Mouse (Mus musculus) forebrain, embryonic 13.5 days (tissue): ENCODE measurements around the gene Slc29a1. TPM values are rescaled to one million over a fixed set of nuclear protein-coding genes. Genes with fewer than 3 reads are reported as not detected.

Experiments
- ATAC-seq: fragments of 200-750 bp; cut with Nextera tagmentation; 2 replicates; pipeline ENCODE4 v1.8.0; 2017
- H3K27ac ChIP-seq: fragments of 300-500 bp; sonication (generic); 2 replicates; pipeline ENCODE4 v1.5.1; 2015; ENCODE audit warnings: inconsistent platforms, mild to moderate bottlenecking, moderate library complexity
- H3K27me3 ChIP-seq: fragments of 300-500 bp; sonication (generic); 2 replicates; pipeline ENCODE4 v1.6.1; 2015; ENCODE audit warnings: mild to moderate bottlenecking, inconsistent platforms
- H3K36me3 ChIP-seq: fragments of 300-500 bp; sonication (generic); 2 replicates; pipeline ENCODE4 v1.6.1; 2015; ENCODE audit warnings: mild to moderate bottlenecking, inconsistent platforms; ENCODE audit not compliant: poor library complexity, severe bottlenecking
- H3K4me1 ChIP-seq: fragments of 300-500 bp; sonication (generic); 2 replicates; pipeline ENCODE4 v1.6.1; 2015; ENCODE audit warnings: inconsistent platforms
- H3K4me2 ChIP-seq: fragments of 300-500 bp; sonication (generic); 2 replicates; pipeline ENCODE4 v1.6.1; 2015; ENCODE audit warnings: inconsistent platforms, mild to moderate bottlenecking, moderate library complexity
- H3K4me3 ChIP-seq: fragments of 300-500 bp; sonication (generic); 2 replicates; pipeline ENCODE4 v1.5.1; 2015; ENCODE audit warnings: mild to moderate bottlenecking, inconsistent platforms
- H3K9ac ChIP-seq: fragments of 300-500 bp; sonication (generic); 2 replicates; pipeline ENCODE4 v1.6.1; 2015; ENCODE audit warnings: mild to moderate bottlenecking, inconsistent platforms
- H3K9me3 ChIP-seq: fragments of 300-500 bp; sonication (generic); replicated peaks from 2 replicates; pipeline ENCODE4 v1.6.1; 2016; ENCODE audit warnings: inconsistent platforms
- WGBS: fragments of 180-500 bp; shearing (Covaris S2); methylation state at CpG from one replicate; pipeline ENCODE4 v1.1.7; 2015; 5-methylcytosine and 5-hydroxymethylcytosine counted together
- polyA plus RNA-seq: library from polyadenylated mRNA; unstranded; fragments of >200 nt; fragmentation: Nextera tagmentation; extraction: Ambion mirVana; gene quantifications from 2 replicates; pipeline ENCODE4 v1.2.1, GENCODE M21; 2015

Gene Slc29a1
- polyA plus RNA-seq, 1 experiment from 2014 or later, result 47.2 TPM

- H3K4me2 ChIP-seq, result no peak overlapping the region
- WGBS, result 79% methylated on average over 2 of the region's 2 CpGs
- H3K4me1 ChIP-seq, result peaks cover 39% of the 10 kb centered on the region
- H3K27ac ChIP-seq, result no peak overlapping the region
- ATAC-seq, result no peak
- H3K27me3 ChIP-seq, result peaks cover 65% of the 10 kb centered on the region
- peaks cover 27% of the 10 kb centered on the region for H3K36me3 ChIP-seq
- no peak overlapping the region for H3K9ac ChIP-seq
- H3K9me3 ChIP-seq, result no peaks in the 10 kb centered on the region
- H3K4me3 ChIP-seq, result no peak overlapping the region
These were observed 56.7 kb downstream of the Slc29a1 start for GRCm38 (mm10) chr17:45542705-45543104.

GRCm38 (mm10) chr17:45542129-45542528, 57.3 kb downstream of the Slc29a1 start:
- ATAC-seq, result no peak
- no peak overlapping the region for H3K4me2 ChIP-seq
- peaks cover 34% of the 10 kb centered on the region for H3K4me1 ChIP-seq
- no peak overlapping the region for H3K27ac ChIP-seq
- peaks cover 27% of the 10 kb centered on the region for H3K36me3 ChIP-seq
- H3K9me3 ChIP-seq, result no peaks in the 10 kb centered on the region
- 35% methylated on average over 6 of the region's 6 CpGs for WGBS
- H3K4me3 ChIP-seq, result no peak overlapping the region
- peaks cover 60% of the 10 kb centered on the region for H3K27me3 ChIP-seq
- H3K9ac ChIP-seq, result no peak overlapping the region

- Histone ChIP-seq H3K27me3 (peaks cover 59% of the 10 kb centered on the region), H3K4me3 (no peak overlapping the region), H3K36me3 (peaks cover 4% of the 10 kb centered on the region), H3K9me3 (no peaks in the 10 kb centered on the region), H3K4me1 (peaks cover 20% of the 10 kb centered on the region), H3K9ac (no peak overlapping the region), H3K27ac (no peak overlapping the region), H3K4me2 (no peak overlapping the region)
- WGBS, result 82% methylated on average over 21 of the region's 21 CpGs
- ATAC-seq, result no peak
These were observed 59.7 kb downstream of the Slc29a1 start for GRCm38 (mm10) chr17:45539664-45540063.

GRCm38 (mm10) chr17:45538394-45538793, 61.0 kb downstream of the Slc29a1 start:
- Histone ChIP-seq H3K36me3 (no peaks in the 10 kb centered on the region), H3K4me3 (no peak overlapping the region), H3K4me1 (peaks cover 7% of the 10 kb centered on the region; the same call in 1 of the 2 replicates), H3K9me3 (no peaks in the 10 kb centered on the region), H3K4me2 (no peak overlapping the region), H3K9ac (no peak overlapping the region), H3K27ac (no peak overlapping the region), H3K27me3 (peaks cover 56% of the 10 kb centered on the region)
- ATAC-seq, result no peak
- WGBS, result 66% methylated on average over 4 of the region's 4 CpGs

- Histone ChIP-seq H3K36me3 (no peaks in the 10 kb centered on the region), H3K9ac (no peak overlapping the region), H3K9me3 (no peaks in the 10 kb centered on the region), H3K4me3 (no peak overlapping the region), H3K4me2 (no peak overlapping the region), H3K27me3 (peaks cover 53% of the 10 kb centered on the region), H3K27ac (no peak overlapping the region), H3K4me1 (no peaks in the 10 kb centered on the region)
- 11% methylated on average over 5 of the region's 5 CpGs for WGBS
- no peak for ATAC-seq
These were observed 63.1 kb downstream of the Slc29a1 start for GRCm38 (mm10) chr17:45536264-45536663.

Other genes with a start within 250 kb of the Slc29a1 start
- gene Cdc5l, start 165.9 kb downstream of the Slc29a1 start, polyA plus RNA-seq, result 79.9 and 81.9 TPM in 2 replicates
- 1.2 and 1.5 TPM in 2 replicates for gene Spats1, start 124.2 kb downstream of the Slc29a1 start, polyA plus RNA-seq
- gene Aars2, start 92.8 kb downstream of the Slc29a1 start, polyA plus RNA-seq, result 16.8 and 19.0 TPM in 2 replicates
- gene Tcte1, start 76.2 kb downstream of the Slc29a1 start, polyA plus RNA-seq, result 2.1 and 3.1 TPM in 2 replicates
- gene Tmem151b, start 49.9 kb downstream of the Slc29a1 start, polyA plus RNA-seq, result 23.1 and 26.2 TPM in 2 replicates
- 5.1 TPM in 2 replicates for gene Nfkbie, start 43.9 kb downstream of the Slc29a1 start, polyA plus RNA-seq
- gene Slc35b2, start 35.7 kb downstream of the Slc29a1 start, polyA plus RNA-seq, result 89.1 and 107 TPM in 2 replicates
- 1,763 and 1,849 TPM in 2 replicates for gene Hsp90ab1, start 26.3 kb downstream of the Slc29a1 start, polyA plus RNA-seq
- not detected in 2 replicates for gene Mymx, start 2.5 kb upstream of the Slc29a1 start, polyA plus RNA-seq
- 0.30 and 0.72 TPM in 2 replicates for gene Capn11, start 59.7 kb upstream of the Slc29a1 start, polyA plus RNA-seq
- gene Mrpl14, start 86.7 kb upstream of the Slc29a1 start, polyA plus RNA-seq, result 116 and 125 TPM in 2 replicates
- gene Tmem63b, start 87.3 kb upstream of the Slc29a1 start, polyA plus RNA-seq, result 91.1 and 92.9 TPM in 2 replicates
- 0.48 TPM in 1 of 2 replicates, not detected in the other for gene 1600014C23Rik, start 134.2 kb upstream of the Slc29a1 start, polyA plus RNA-seq